Mouse (Mus musculus): Measurements from ENCODE around the gene Top1.
"Not testable (repeated sequence)": the region's sequence is repeated elsewhere in the genome, so short reads cannot be mapped to it uniquely, and the experiment has no call there.

Gene Top1

GRCm38 (mm10) chr2:160630872-160631597, 14.7 kb upstream of the Top1 start:
- no peak for DNase-seq

- no peak for DNase-seq
Observed at GRCm38 (mm10) chr2:160639911-160640717, 5.6 kb upstream of the Top1 start.

- no peak for DNase-seq
Observed at GRCm38 (mm10) chr2:160641176-160641575, 4.5 kb upstream of the Top1 start.

GRCm38 (mm10) chr2:160646144-160646844, 606 bp downstream of the Top1 start:
- DNase-seq = peak; percentile 38

GRCm38 (mm10) chr2:160646845-160647178, 1.1 kb downstream of the Top1 start:
- DNase-seq = no peak

- DNase-seq = no peak
Observed at GRCm38 (mm10) chr2:160648097-160648496, 2.4 kb downstream of the Top1 start.

GRCm38 (mm10) chr2:160649072-160649471, 3.4 kb downstream of the Top1 start:
- DNase-seq = no peak

GRCm38 (mm10) chr2:160651165-160651564, 5.5 kb downstream of the Top1 start:
- DNase-seq = no peak

GRCm38 (mm10) chr2:160653218-160653617, 7.5 kb downstream of the Top1 start:
- no peak for DNase-seq

GRCm38 (mm10) chr2:160655561-160655960, 9.9 kb downstream of the Top1 start:
- no peak for DNase-seq

- DNase-seq = no peak
Observed at GRCm38 (mm10) chr2:160656234-160656633, 10.5 kb downstream of the Top1 start.

GRCm38 (mm10) chr2:160657801-160658442, 12.2 kb downstream of the Top1 start:
- DNase-seq = no peak

- DNase-seq = no peak
Observed at GRCm38 (mm10) chr2:160658811-160659210, 13.1 kb downstream of the Top1 start.

- no peak for DNase-seq
Observed at GRCm38 (mm10) chr2:160664421-160664820, 18.7 kb downstream of the Top1 start.

- DNase-seq = not testable (repeated sequence)
Observed at GRCm38 (mm10) chr2:160664986-160665385, 19.3 kb downstream of the Top1 start.

GRCm38 (mm10) chr2:160667259-160667658, 21.6 kb downstream of the Top1 start:
- DNase-seq = no peak

- DNase-seq = no peak
Observed at GRCm38 (mm10) chr2:160700271-160700670, 54.6 kb downstream of the Top1 start.

GRCm38 (mm10) chr2:160701603-160702002, 55.9 kb downstream of the Top1 start:
- no peak for DNase-seq

- DNase-seq = no peak
Observed at GRCm38 (mm10) chr2:160702824-160703223, 57.1 kb downstream of the Top1 start.

GRCm38 (mm10) chr2:160707673-160708072, 62.0 kb downstream of the Top1 start:
- DNase-seq = no peak

GRCm38 (mm10) chr2:160715463-160716030, 69.9 kb downstream of the Top1 start:
- DNase-seq = no peak

GRCm38 (mm10) chr2:160717269-160717668, 71.6 kb downstream of the Top1 start:
- DNase-seq = no peak

- DNase-seq = no peak
Observed at GRCm38 (mm10) chr2:160718811-160719210, 73.1 kb downstream of the Top1 start.

All from cerebellum, adult 11 months (tissue).